Mouse (Mus musculus): ENCODE measurements around the gene Sgsh.

- TF ChIP-seq CTCF (IDR thresholded peaks at IDR 0.05; ENCODE audit: low read depth, low read length) (no peak), POLR2A (IDR thresholded peaks at IDR 0.05; ENCODE audit: extremely low read depth, insufficient read depth, low read length) (no peak)
Observed at GRCm38 (mm10) chr11:119377326-119377725, 22.0 kb upstream of the Sgsh start.
